Mouse (Mus musculus) heart, postnatal 36 days (tissue): ENCODE results near the gene Banf1. TPM values are rescaled to one million over a fixed set of nuclear protein-coding genes. Genes with fewer than 3 reads are reported as not detected.

Experiments
- DNase-seq, 2 experiments: peaks; one replicate each; pipeline ENCODE4 v3.0.0; 2021 to 2022
- intact Hi-C: fragments of 180-260 bp; cut with DNase I; formaldehyde crosslinking; loops from one replicate; pipeline ENCODE4 v1.15.1; 2025
- total RNA-seq, 2 experiments: library from RNA; stranded (reverse); gene quantifications; 2 replicates each; pipeline ENCODE4 v1.2.3; 2021

The Banf1 gene
- total RNA-seq, 2 experiments from 2014 or later: 126 to 142 TPM

GRCm38 (mm10) chr19:5334741-5335140 lies 32.2 kb downstream of the Banf1 start:
- intact Hi-C loops: loop anchor here (5.0 kb wide), 1 partner anchor 93 kb away; the partner anchor contains the start of gene AI837181

DNA sequence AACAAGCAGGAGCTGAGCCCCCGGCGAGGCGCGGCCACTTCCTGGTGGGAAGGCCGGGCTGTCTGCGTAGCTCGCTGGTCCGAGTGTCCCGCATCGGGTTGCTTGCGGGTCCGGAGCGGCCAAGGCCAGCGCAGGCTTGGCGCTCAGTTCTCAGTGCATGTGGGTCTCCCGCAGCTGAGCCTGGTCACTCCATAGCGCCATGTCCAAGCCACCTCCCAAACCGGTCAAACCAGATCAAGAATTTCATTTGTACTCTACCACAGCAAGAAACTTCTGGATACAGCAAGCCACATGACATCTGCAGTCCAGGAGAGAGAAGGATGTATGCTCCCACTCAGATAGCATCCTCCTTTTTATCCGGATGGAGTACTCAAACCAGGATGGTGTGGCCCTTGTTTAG lies 39.0 kb downstream of the Banf1 start:
- intact Hi-C loops: no loop called here

More at GRCm38 (mm10) chr19:5334741-5335140, 32.2 kb downstream of the Banf1 start:
- no peak for DNase-seq

DNA sequence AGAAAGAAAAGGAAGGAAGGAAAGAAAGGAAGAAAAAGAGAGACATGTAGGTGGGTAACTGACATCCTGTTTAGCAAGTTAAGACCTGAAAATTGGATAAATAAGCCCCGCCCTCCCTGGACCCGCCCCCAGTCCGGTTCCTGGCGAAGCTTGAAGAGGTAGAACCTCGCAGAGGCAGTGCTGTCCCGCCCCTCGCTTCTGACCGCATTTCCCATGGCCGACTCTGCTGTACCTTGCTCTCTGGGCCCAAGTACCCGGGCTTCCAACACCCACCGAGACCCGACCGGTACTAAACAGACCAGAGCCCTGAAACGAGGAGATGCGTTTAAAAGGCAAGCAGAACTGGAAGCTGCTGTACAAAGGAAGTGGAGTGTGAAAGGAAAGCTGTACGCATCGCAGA lies 43.2 kb downstream of the Banf1 start:
- intact Hi-C loops: no loop called here
- DNase-seq: no peak

More for the DNA sequence above, 39.0 kb downstream of the Banf1 start:
- DNase-seq: no peak

Other genes with a start within 250 kb of the Banf1 start
- gene Klc2, start 248.6 kb downstream of the Banf1 start, total RNA-seq: 10 to 100 TPM; 47.3 to 49.7 TPM
- 10 to 100 TPM; 19.9 to 21.5 TPM for gene Pacs1, start 94.0 kb downstream of the Banf1 start, total RNA-seq
- 100 to 1,000 TPM; 115 to 128 TPM for gene Sf3b2, start 71.7 kb downstream of the Banf1 start, total RNA-seq
- 10 to 100 TPM; 20.0 to 24.2 TPM for gene Gal3st3, start 68.8 kb downstream of the Banf1 start, total RNA-seq
- not detected for gene Catsper1, start 31.4 kb downstream of the Banf1 start, total RNA-seq
- 10 to 100 TPM in 1 of 2 experiments, 1 to 10 TPM in 1; 9.5 to 10.2 TPM for gene Cst6, start 17.6 kb downstream of the Banf1 start, total RNA-seq
- gene Eif1ad, start 427 bp downstream of the Banf1 start, total RNA-seq: 10 to 100 TPM; 16.5 to 17.7 TPM
- 10 to 100 TPM; 53.2 to 55.5 TPM for gene Sart1, start 21.5 kb upstream of the Banf1 start, total RNA-seq
- 1 to 10 TPM in 1 of 2 experiments, under 1 TPM in 1; 0.17 to 2.8 TPM for gene Tsga10ip, start 35.4 kb upstream of the Banf1 start, total RNA-seq
- 100 to 1,000 TPM; 297 to 319 TPM for gene Drap1, start 57.8 kb upstream of the Banf1 start, total RNA-seq
- 10 to 100 TPM; 33.3 to 38.1 TPM for gene AI837181, start 58.0 kb upstream of the Banf1 start, total RNA-seq
- gene Fosl1, start 80.4 kb upstream of the Banf1 start, total RNA-seq: not detected
- gene Ccdc85b, start 90.7 kb upstream of the Banf1 start, total RNA-seq: 10 to 100 TPM in 1 of 2 experiments, 1 to 10 TPM in 1; 9.5 to 11.0 TPM
- gene Fibp, start 93.4 kb upstream of the Banf1 start, total RNA-seq: 10 to 100 TPM; 50.3 to 50.5 TPM
- under 1 TPM in 1 of 2 experiments, not detected in 1; 0.43 TPM for gene Ctsw, start 101.3 kb upstream of the Banf1 start, total RNA-seq
- 1 to 10 TPM; 9.0 to 9.8 TPM for gene Efemp2, start 106.8 kb upstream of the Banf1 start, total RNA-seq
- gene Mus81, start 121.2 kb upstream of the Banf1 start, total RNA-seq: 10 to 100 TPM; 19.6 to 23.7 TPM
- gene Cfl1, start 123.3 kb upstream of the Banf1 start, total RNA-seq: 100 to 1,000 TPM; 174 to 188 TPM
- gene 1700020D05Rik, start 136.6 kb upstream of the Banf1 start, total RNA-seq: under 1 TPM; 0.58 to 0.70 TPM
- 1 to 10 TPM; 5.1 TPM for gene Snx32, start 143.4 kb upstream of the Banf1 start, total RNA-seq
- not detected for gene Ovol1, start 193.5 kb upstream of the Banf1 start, total RNA-seq
- gene Ap5b1, start 200.9 kb upstream of the Banf1 start, total RNA-seq: 1 to 10 TPM; 3.1 to 3.4 TPM
- 10 to 100 TPM; 42.7 to 53.2 TPM for gene Rnaseh2c, start 234.7 kb upstream of the Banf1 start, total RNA-seq
- 10 to 100 TPM; 30.3 to 37.0 TPM for gene Kat5, start 243.1 kb upstream of the Banf1 start, total RNA-seq